Mouse (Mus musculus): Measurements from ENCODE around the gene Igsf6. TPM values are rescaled to one million over a fixed set of nuclear protein-coding genes. Genes with fewer than 3 reads are reported as not detected.

The Igsf6 gene
- polyA plus RNA-seq, 1 experiment = 5.7 TPM

- Histone ChIP-seq H3K36me3 (ENCODE audit: control insufficient read depth, insufficient read depth, low read length) (0 out of 2 replicates have a peak, but pooled peaks cover 3% of the 10 kb centered on the region), H3K4me3 (ENCODE audit: extremely low read depth, insufficient read depth, insufficient read length) (no peak overlapping the region), H3K27ac (ENCODE audit: insufficient read depth, low read length) (no peak overlapping the region), H3K4me1 (ENCODE audit: control insufficient read depth, insufficient read depth, insufficient read length) (no peaks in the 10 kb centered on the region), H3K27me3 (ENCODE audit: control insufficient read depth, insufficient read depth, low read length) (no peaks in the 10 kb centered on the region)
- TF ChIP-seq CTCF (IDR thresholded peaks at IDR 0.05; ENCODE audit: extremely low read depth, insufficient read depth, insufficient read length, insufficient replicate concordance) (peak; percentile 25; the same call in 1 of the 2 replicates), POLR2A (IDR thresholded peaks at IDR 0.05; ENCODE audit: low read depth, low read length) (no peak)
- peak in 1 of 2 experiments; percentile 40 for DNase-seq (ENCODE audit: low read depth in 1 of 2, low spot score in 2 of 2)
- 60% methylated on average over 5 of the region's 5 CpGs for WGBS
Observed at GRCm38 (mm10) chr7:121077829-121078228, 3.5 kb upstream of the Igsf6 start.

- H3K4me1 ChIP-seq (ENCODE audit: control insufficient read depth, insufficient read depth, insufficient read length) = no peaks in the 10 kb centered on the region
- H3K4me3 ChIP-seq (ENCODE audit: extremely low read depth, insufficient read depth, insufficient read length) = no peak overlapping the region
- TF ChIP-seq POLR2A (IDR thresholded peaks at IDR 0.05; ENCODE audit: low read depth, low read length) = no peak
- WGBS = 94% methylated on average over 6 of the region's 6 CpGs
- H3K27ac ChIP-seq (ENCODE audit: insufficient read depth, low read length) = no peak overlapping the region
- DNase-seq (ENCODE audit: low read depth in 1 of 2, low spot score in 2 of 2) = no peak
- no peaks in the 10 kb centered on the region for H3K27me3 ChIP-seq (ENCODE audit: control insufficient read depth, insufficient read depth, low read length)
- H3K36me3 ChIP-seq (ENCODE audit: control insufficient read depth, insufficient read depth, low read length) = 0 out of 2 replicates have a peak, but pooled peaks cover 3% of the 10 kb centered on the region
Observed at GRCm38 (mm10) chr7:121077311-121077710, 2.9 kb upstream of the Igsf6 start.

DNA sequence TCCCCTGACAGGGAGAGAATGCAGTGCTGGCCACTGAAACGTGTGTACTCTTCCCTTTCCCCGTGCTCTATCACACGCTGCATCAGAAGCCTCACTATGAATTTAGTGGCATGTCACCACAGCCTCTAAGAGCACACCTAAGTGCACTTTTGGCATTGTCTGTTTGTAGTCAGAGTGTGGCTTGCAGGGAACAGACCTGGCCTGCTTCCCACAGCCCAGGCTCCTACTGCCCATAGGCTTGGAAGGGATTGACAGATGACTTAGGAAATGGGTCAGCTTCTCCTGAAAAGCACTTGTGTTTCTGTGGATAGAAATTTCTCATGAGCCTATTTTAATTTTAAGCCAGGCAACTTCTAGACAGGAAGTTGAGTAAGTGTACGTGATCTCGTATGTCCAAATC is 1.0 kb upstream of the Igsf6 start:
- Histone ChIP-seq H3K27me3 (ENCODE audit: control insufficient read depth, insufficient read depth, low read length) (no peaks in the 10 kb centered on the region), H3K4me3 (ENCODE audit: extremely low read depth, insufficient read depth, insufficient read length) (no peak overlapping the region), H3K4me1 (ENCODE audit: control insufficient read depth, insufficient read depth, insufficient read length) (no peaks in the 10 kb centered on the region), H3K36me3 (ENCODE audit: control insufficient read depth, insufficient read depth, low read length) (0 out of 2 replicates have a peak, but pooled peaks cover 3% of the 10 kb centered on the region), H3K27ac (ENCODE audit: insufficient read depth, low read length) (peak overlapping the region; percentile 76)
- TF ChIP-seq CTCF (IDR thresholded peaks at IDR 0.05; ENCODE audit: extremely low read depth, insufficient read depth, insufficient read length, insufficient replicate concordance) (no peak), POLR2A (IDR thresholded peaks at IDR 0.05; ENCODE audit: low read depth, low read length) (no peak)
- 75% methylated on average over 5 of the region's 5 CpGs for WGBS
- no peak for DNase-seq (ENCODE audit: low read depth in 1 of 2, low spot score in 2 of 2)

GRCm38 (mm10) chr7:121074801-121075400 is 529 bp upstream of the Igsf6 start:
- no peaks in the 10 kb centered on the region for H3K4me1 ChIP-seq (ENCODE audit: control insufficient read depth, insufficient read depth, insufficient read length)
- 78% methylated on average over 6 of the region's 6 CpGs for WGBS
- H3K27ac ChIP-seq (ENCODE audit: insufficient read depth, low read length) = peak overlapping the region; percentile 76
- peak overlapping the region; percentile 1; the same call in 1 of the 2 replicates for H3K4me3 ChIP-seq (ENCODE audit: extremely low read depth, insufficient read depth, insufficient read length)
- TF ChIP-seq CTCF (IDR thresholded peaks at IDR 0.05; ENCODE audit: extremely low read depth, insufficient read depth, insufficient read length, insufficient replicate concordance) (no peak), POLR2A (IDR thresholded peaks at IDR 0.05; ENCODE audit: low read depth, low read length) (no peak)
- DNase-seq (ENCODE audit: low read depth in 1 of 2, low spot score in 2 of 2) = no peak
- no peaks in the 10 kb centered on the region for H3K27me3 ChIP-seq (ENCODE audit: control insufficient read depth, insufficient read depth, low read length)
- 0 out of 2 replicates have a peak, but pooled peaks cover 3% of the 10 kb centered on the region for H3K36me3 ChIP-seq (ENCODE audit: control insufficient read depth, insufficient read depth, low read length)

DNA sequence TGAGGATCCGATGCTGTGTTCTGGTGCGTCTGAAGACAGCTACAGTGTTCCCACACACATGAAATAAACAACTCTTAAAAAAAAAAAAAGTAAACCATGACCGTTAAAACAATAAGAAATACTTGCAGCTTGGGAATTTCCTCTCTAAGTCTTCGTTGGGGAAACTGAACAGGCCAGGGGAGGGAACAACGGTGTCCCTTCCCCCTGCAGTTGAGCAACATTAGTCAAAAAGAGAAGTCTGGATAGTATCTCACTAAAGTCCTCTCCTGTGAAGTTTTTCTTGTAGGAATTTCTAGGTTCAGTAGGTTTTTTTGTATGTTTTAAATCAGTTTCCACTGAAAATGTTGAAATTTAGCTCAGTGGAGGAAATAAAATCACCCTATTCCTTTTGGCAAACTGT is 1.9 kb downstream of the Igsf6 start:
- WGBS = 69% methylated on average over 5 of the region's 5 CpGs
- no peak for DNase-seq (ENCODE audit: low read depth in 1 of 2, low spot score in 2 of 2)
- Histone ChIP-seq H3K36me3 (ENCODE audit: control insufficient read depth, insufficient read depth, low read length) (0 out of 2 replicates have a peak, but pooled peaks cover 3% of the 10 kb centered on the region), H3K4me1 (ENCODE audit: control insufficient read depth, insufficient read depth, insufficient read length) (no peaks in the 10 kb centered on the region), H3K27me3 (ENCODE audit: control insufficient read depth, insufficient read depth, low read length) (no peaks in the 10 kb centered on the region), H3K4me3 (ENCODE audit: extremely low read depth, insufficient read depth, insufficient read length) (no peak overlapping the region), H3K27ac (ENCODE audit: insufficient read depth, low read length) (no peak overlapping the region)
- TF ChIP-seq POLR2A (IDR thresholded peaks at IDR 0.05; ENCODE audit: low read depth, low read length) (no peak), CTCF (IDR thresholded peaks at IDR 0.05; ENCODE audit: extremely low read depth, insufficient read depth, insufficient read length, insufficient replicate concordance) (no peak)

DNA sequence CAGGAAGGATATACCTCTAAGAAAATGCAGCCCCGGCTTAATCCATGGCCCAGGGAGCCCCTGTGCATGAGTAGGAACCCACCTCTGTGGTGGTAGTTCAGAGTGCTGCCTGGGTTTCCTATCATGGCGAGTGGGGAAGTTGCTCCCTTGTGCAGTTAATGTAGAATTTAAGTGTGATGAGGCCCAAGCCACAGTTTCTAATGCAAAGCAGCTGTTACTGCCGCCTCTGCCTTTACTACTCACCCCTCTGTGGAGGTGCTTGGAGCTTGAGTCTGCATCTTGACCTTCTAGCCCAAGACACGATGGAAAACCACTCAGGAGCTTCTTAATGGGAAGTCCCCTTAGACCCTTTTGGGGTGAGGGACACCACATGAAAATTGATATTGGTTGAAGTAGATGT is 3.1 kb downstream of the Igsf6 start:
- H3K27me3 ChIP-seq (ENCODE audit: control insufficient read depth, insufficient read depth, low read length) = no peaks in the 10 kb centered on the region
- H3K36me3 ChIP-seq (ENCODE audit: control insufficient read depth, insufficient read depth, low read length) = peaks cover 1% of the 10 kb centered on the region; the same call in 1 of the 2 replicates
- H3K27ac ChIP-seq (ENCODE audit: insufficient read depth, low read length) = no peak overlapping the region
- DNase-seq (ENCODE audit: low read depth in 1 of 2, low spot score in 2 of 2) = no peak
- no peaks in the 10 kb centered on the region for H3K4me1 ChIP-seq (ENCODE audit: control insufficient read depth, insufficient read depth, insufficient read length)
- 84% methylated on average over 4 of the region's 4 CpGs for WGBS
- H3K4me3 ChIP-seq (ENCODE audit: extremely low read depth, insufficient read depth, insufficient read length) = no peak overlapping the region
- no peak for TF ChIP-seq POLR2A (IDR thresholded peaks at IDR 0.05; ENCODE audit: low read depth, low read length)
- TF ChIP-seq CTCF (IDR thresholded peaks at IDR 0.05; ENCODE audit: extremely low read depth, insufficient read depth, insufficient read length, insufficient replicate concordance) = no peak

DNA sequence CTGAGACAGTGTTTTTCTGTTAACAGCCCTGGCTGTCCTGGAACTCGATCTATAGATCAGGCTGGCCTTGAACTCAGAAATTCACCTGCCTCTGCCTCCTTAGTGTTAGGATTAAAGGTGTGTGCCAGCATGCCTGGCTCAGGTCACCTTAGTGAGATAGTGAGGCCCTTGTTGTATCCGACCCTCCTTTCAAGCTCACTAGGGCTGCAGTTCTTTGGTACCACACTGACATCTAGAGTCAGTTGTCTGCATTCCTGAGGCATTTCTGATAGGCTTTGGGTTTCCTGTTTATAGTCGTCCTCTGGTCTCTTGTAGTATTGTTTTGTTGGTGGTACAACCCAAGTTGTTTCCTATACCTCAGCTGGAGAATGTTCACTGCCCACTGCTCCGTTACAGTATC is 10.1 kb downstream of the Igsf6 start:
- WGBS = 59% methylated on average over 4 of the region's 4 CpGs
- no peak overlapping the region for H3K27ac ChIP-seq (ENCODE audit: insufficient read depth, low read length)
- no peaks in the 10 kb centered on the region; the same call in 1 of the 2 replicates for H3K36me3 ChIP-seq (ENCODE audit: control insufficient read depth, insufficient read depth, low read length)
- TF ChIP-seq CTCF (IDR thresholded peaks at IDR 0.05; ENCODE audit: extremely low read depth, insufficient read depth, insufficient read length, insufficient replicate concordance) (peak; percentile 32; the same call in 1 of the 2 replicates), POLR2A (IDR thresholded peaks at IDR 0.05; ENCODE audit: low read depth, low read length) (no peak)
- H3K4me1 ChIP-seq (ENCODE audit: control insufficient read depth, insufficient read depth, insufficient read length) = no peaks in the 10 kb centered on the region
- no peak overlapping the region for H3K4me3 ChIP-seq (ENCODE audit: extremely low read depth, insufficient read depth, insufficient read length)
- peak in 1 of 2 experiments; percentile 28 for DNase-seq (ENCODE audit: low read depth in 1 of 2, low spot score in 2 of 2)
- H3K27me3 ChIP-seq (ENCODE audit: control insufficient read depth, insufficient read depth, low read length) = no peaks in the 10 kb centered on the region

Measured in spleen, adult 2 months (tissue).